Mouse (Mus musculus) erythroblast, embryonic 14.5 days (primary cell): Measurements from ENCODE around the gene Lao1. TPM values are rescaled to one million over a fixed set of nuclear protein-coding genes. Genes with fewer than 3 reads are reported as not detected.

Experiments
- H3K27me3 ChIP-seq: 2 replicates; pipeline ENCODE4 v1.6.1; 2012; ENCODE audit warnings: inconsistent platforms; ENCODE audit not compliant: control insufficient read depth
- H3K36me3 ChIP-seq: 2 replicates; pipeline ENCODE4 v1.6.1; 2012; ENCODE audit warnings: mild to moderate bottlenecking, inconsistent platforms; ENCODE audit not compliant: control insufficient read depth
- H3K4me1 ChIP-seq: 2 replicates; pipeline ENCODE4 v1.6.1; 2012; ENCODE audit warnings: inconsistent platforms; ENCODE audit not compliant: control insufficient read depth
- H3K4me3 ChIP-seq: replicated peaks from 2 replicates; pipeline ENCODE3; 2012; ENCODE audit warnings: moderate library complexity, mild to moderate bottlenecking, inconsistent platforms
- H3K9me3 ChIP-seq: 2 replicates; pipeline ENCODE4 v1.6.1; 2012; ENCODE audit warnings: low read length, inconsistent platforms, mixed read lengths; ENCODE audit not compliant: control insufficient read depth
- GATA1 ChIP-seq: IDR thresholded peaks from 2 replicates; pipeline ENCODE4 v1.6.1; 2012; ENCODE audit warnings: low read length, inconsistent platforms, mixed read lengths
- TAL1 ChIP-seq: IDR thresholded peaks from 3 replicates; pipeline ENCODE4 v1.6.1; 2012; ENCODE audit warnings: low read length, inconsistent platforms, mixed read lengths
- polyA plus RNA-seq: library from polyadenylated mRNA; stranded (reverse); fragments of >175 nt; gene quantifications from 2 replicates; pipeline ENCODE4 v1.2.3, GENCODE M21; 2012

Gene Lao1
- polyA plus RNA-seq, 1 experiment: not detected

- Histone ChIP-seq H3K9me3 (no peaks in the 10 kb centered on the region; the same call in 1 of the 2 replicates), H3K27me3 (peaks cover 37% of the 10 kb centered on the region), H3K4me1 (peaks cover 95% of the 10 kb centered on the region), H3K4me3 (no peak overlapping the region), H3K36me3 (peaks cover 8% of the 10 kb centered on the region)
- TF ChIP-seq GATA1 (no peak), TAL1 (no peak)
Measured at GRCm38 (mm10) chr4:119009814-119010213, 48.4 kb downstream of the Lao1 start.

- H3K4me3 ChIP-seq: no peak overlapping the region
- H3K36me3 ChIP-seq: peaks cover 4% of the 10 kb centered on the region; the same call in 1 of the 2 replicates
- TF ChIP-seq TAL1: no peak
- no peak for TF ChIP-seq GATA1
- H3K9me3 ChIP-seq: no peaks in the 10 kb centered on the region
- H3K4me1 ChIP-seq: peaks cover 94% of the 10 kb centered on the region
- H3K27me3 ChIP-seq: peaks cover 37% of the 10 kb centered on the region
Measured at GRCm38 (mm10) chr4:119011050-119011680, 49.8 kb downstream of the Lao1 start.

- TF ChIP-seq GATA1 (no peak), TAL1 (no peak)
- H3K4me1 ChIP-seq: peaks cover 94% of the 10 kb centered on the region
- H3K36me3 ChIP-seq: peaks cover 2% of the 10 kb centered on the region; the same call in 1 of the 2 replicates
- no peak overlapping the region for H3K4me3 ChIP-seq
- H3K27me3 ChIP-seq: peaks cover 37% of the 10 kb centered on the region
- H3K9me3 ChIP-seq: no peaks in the 10 kb centered on the region
Measured at GRCm38 (mm10) chr4:119013031-119013430, 51.7 kb downstream of the Lao1 start.

GRCm38 (mm10) chr4:119014997-119015396, 53.6 kb downstream of the Lao1 start:
- Histone ChIP-seq H3K27me3 (peaks cover 33% of the 10 kb centered on the region), H3K4me3 (no peak overlapping the region), H3K4me1 (peaks cover 94% of the 10 kb centered on the region), H3K9me3 (no peaks in the 10 kb centered on the region), H3K36me3 (peaks cover 2% of the 10 kb centered on the region; the same call in 1 of the 2 replicates)
- no peak for TF ChIP-seq GATA1
- no peak for TF ChIP-seq TAL1

- Histone ChIP-seq H3K4me1 (peaks cover 94% of the 10 kb centered on the region), H3K4me3 (no peak overlapping the region), H3K9me3 (no peaks in the 10 kb centered on the region), H3K36me3 (peaks cover 5% of the 10 kb centered on the region; the same call in 1 of the 2 replicates), H3K27me3 (peaks cover 32% of the 10 kb centered on the region)
- TF ChIP-seq GATA1 (no peak), TAL1 (no peak)
Measured at GRCm38 (mm10) chr4:119015557-119015956, 54.2 kb downstream of the Lao1 start.

GRCm38 (mm10) chr4:119017078-119017477, 55.7 kb downstream of the Lao1 start:
- Histone ChIP-seq H3K9me3 (no peaks in the 10 kb centered on the region), H3K4me3 (no peak overlapping the region), H3K36me3 (peaks cover 8% of the 10 kb centered on the region; the same call in 1 of the 2 replicates), H3K4me1 (peaks cover 95% of the 10 kb centered on the region), H3K27me3 (peaks cover 32% of the 10 kb centered on the region)
- no peak for TF ChIP-seq GATA1
- TF ChIP-seq TAL1: no peak

Other genes starting within 250 kb of the Lao1 start
- gene Olfr1340, start 241.4 kb upstream of the Lao1 start, polyA plus RNA-seq: not detected in 2 replicates
- gene Olfr1339, start 229.4 kb upstream of the Lao1 start, polyA plus RNA-seq: not detected in 2 replicates
- gene Olfr1338, start 202.8 kb upstream of the Lao1 start, polyA plus RNA-seq: not detected in 2 replicates
- gene Olfr1337, start 179.0 kb upstream of the Lao1 start, polyA plus RNA-seq: not detected in 2 replicates
- not detected in 2 replicates for gene Olfr1335, start 151.6 kb upstream of the Lao1 start, polyA plus RNA-seq
- gene Olfr1333, start 125.3 kb upstream of the Lao1 start, polyA plus RNA-seq: not detected in 2 replicates
- not detected in 2 replicates for gene Olfr1331, start 96.9 kb upstream of the Lao1 start, polyA plus RNA-seq
- not detected in 2 replicates for gene Olfr1330, start 73.0 kb upstream of the Lao1 start, polyA plus RNA-seq
- gene Olfr1329, start 44.1 kb upstream of the Lao1 start, polyA plus RNA-seq: not detected in 2 replicates
- gene Olfr1328, start 23.0 kb upstream of the Lao1 start, polyA plus RNA-seq: 0.02 TPM in 1 of 2 replicates, not detected in the other
- 189 and 215 TPM in 2 replicates for gene Slc2a1, start 147.1 kb downstream of the Lao1 start, polyA plus RNA-seq
- 1.8 and 2.0 TPM in 2 replicates for gene Zfp691, start 212.6 kb downstream of the Lao1 start, polyA plus RNA-seq
- 27.7 and 29.4 TPM in 2 replicates for gene Ermap, start 228.4 kb downstream of the Lao1 start, polyA plus RNA-seq
- gene Svbp, start 233.7 kb downstream of the Lao1 start, polyA plus RNA-seq: 49.7 and 52.4 TPM in 2 replicates